In genomic region chr8:45359091-45359605, GRCm38 (mm10) we compare ENCODE assay signal across 9 mouse cellular contexts. TPM values are rescaled to one million over a fixed set of nuclear protein-coding genes. Genes with fewer than 3 reads are reported as not detected.
DNase-seq lines count a peak whose midpoint lies in the region; ATAC-seq and TF ChIP-seq lines count a peak whose summit lies in the region.
"Had no signal": no experiment of that assay in that cellular context is flagged by ENCODE, and none has a peak within 500 bp of the region (broad histone marks: within the 10 kb centered on the region; RNA-seq: fewer than 3 reads in every experiment).

No protein-coding gene starts in this region.

- no peak for TF ChIP-seq EP300 in liver, postnatal 0 days (IDR thresholded peaks at IDR 0.05; ENCODE audit: low read depth)

- 82% methylated on average over 6 of the region's 6 CpGs for WGBS in forebrain, embryonic 10.5 days
- WGBS in liver, postnatal 0 days (ENCODE audit: insufficient replicate concordance) = 68% methylated on average over 6 of the region's 6 CpGs

- H3K36me3 ChIP-seq in forebrain, embryonic 10.5 days (replicated peaks) = no peaks in the 10 kb centered on the region; the same call in 1 of the 2 replicates
- no peaks in the 10 kb centered on the region for H3K36me3 ChIP-seq in liver, postnatal 0 days (replicated peaks; ENCODE audit: insufficient read depth, low read length)

- ATAC-seq in liver, postnatal 0 days = no peak

- intact Hi-C loops in left cerebral cortex, postnatal 25 days (cut with DNase I) = no loop called here

- H3K4me1 ChIP-seq in forebrain, embryonic 10.5 days = peaks cover 15% of the 10 kb centered on the region
- peaks cover 8% of the 10 kb centered on the region for H3K4me1 ChIP-seq in liver, postnatal 0 days (ENCODE audit: insufficient read depth)

- TF ChIP-seq CTCF in liver, postnatal 0 days (IDR thresholded peaks at IDR 0.05; ENCODE audit: low read depth) = no peak

- no peaks in the 10 kb centered on the region for H3K9me3 ChIP-seq in forebrain, embryonic 10.5 days
- no peaks in the 10 kb centered on the region for H3K9me3 ChIP-seq in liver, postnatal 0 days (ENCODE audit: low read length)

- DNase-seq in cerebellum, adult 9-11 months = peak; percentile 11
- DNase-seq in cerebellum, postnatal 4 days (ENCODE audit: low spot score in 2 of 2) = no peak
- peak; percentile 74 for DNase-seq in 3T3-L1 (ENCODE audit: low read depth, low spot score)
- DNase-seq in forebrain, embryonic 10.5 days (ENCODE audit: extremely low spot score, low spot score) = peak; percentile 23
- DNase-seq in liver, postnatal 0 days = no peak
- DNase-seq in thymus, postnatal 36 days = no peak
- no peak for DNase-seq in gastrocnemius, postnatal 4 days (ENCODE audit: low spot score in 2 of 2)
- DNase-seq in left cerebral cortex, postnatal 25 days (ENCODE audit: low spot score in 2 of 2) = no peak

- peaks cover 6% of the 10 kb centered on the region; the same call in 1 of the 2 replicates for H3K27me3 ChIP-seq in forebrain, embryonic 10.5 days (ENCODE audit: poor library complexity, severe bottlenecking)
- no peaks in the 10 kb centered on the region for H3K27me3 ChIP-seq in liver, postnatal 0 days (ENCODE audit: insufficient read depth, low read length)

- peak overlapping the region; percentile 77; the same call in 1 of the 2 replicates for H3K4me2 ChIP-seq in liver, postnatal 0 days (ENCODE audit: low read depth, low read length)

- no peak overlapping the region for H3K9ac ChIP-seq in liver, postnatal 0 days (replicated peaks)

- peak overlapping the region; percentile 74; the same call in 1 of the 2 replicates for H3K4me3 ChIP-seq in forebrain, embryonic 10.5 days
- H3K4me3 ChIP-seq in liver, postnatal 0 days (ENCODE audit: low read depth, low read length) = no peak overlapping the region

- peak overlapping the region; percentile 87; the same call in 1 of the 2 replicates for H3K27ac ChIP-seq in forebrain, embryonic 10.5 days
- H3K27ac ChIP-seq in liver, postnatal 0 days (ENCODE audit: low read depth) = no peak overlapping the region

RNA-seq across cellular contexts. Expression of gene Fam149a, which starts 22.9 kb away (rescaled TPM):
- 9.6 and 9.7 TPM in 2 replicates for polyA plus RNA-seq in forebrain, embryonic 10.5 days (2016; fragmentation: Nextera tagmentation; extraction: Ambion mirVana)
- polyA plus RNA-seq in liver, postnatal 0 days (2015; fragmentation: Nextera tagmentation; extraction: Ambion mirVana) = 1.5 and 2.1 TPM in 2 replicates
- 1 to 10 TPM; 9.1 to 9.3 TPM for total RNA-seq in gastrocnemius, postnatal 4 days (2021)
- 10 to 100 TPM; 21.6 to 23.6 TPM for total RNA-seq in left cerebral cortex, postnatal 25 days (2021)

RNA-seq across cellular contexts. Expression of gene Cyp4v3, which starts 26.1 kb away (rescaled TPM):
- polyA plus RNA-seq in forebrain, embryonic 10.5 days (2016; fragmentation: Nextera tagmentation; extraction: Ambion mirVana) = 1.00 and 1.3 TPM in 2 replicates
- 8.0 and 8.4 TPM in 2 replicates for polyA plus RNA-seq in liver, postnatal 0 days (2015; fragmentation: Nextera tagmentation; extraction: Ambion mirVana)
- total RNA-seq in gastrocnemius, postnatal 4 days (2021) = 1 to 10 TPM; 1.3 to 1.6 TPM
- 1 to 10 TPM; 5.1 to 5.7 TPM for total RNA-seq in left cerebral cortex, postnatal 25 days (2021)

RNA-seq across cellular contexts. Expression of gene Gm45753, which starts 50.9 kb away (rescaled TPM):
- not detected in 2 replicates for polyA plus RNA-seq in forebrain, embryonic 10.5 days (2016; fragmentation: Nextera tagmentation; extraction: Ambion mirVana)
- polyA plus RNA-seq in liver, postnatal 0 days (2015; fragmentation: Nextera tagmentation; extraction: Ambion mirVana) = 41.6 and 42.7 TPM in 2 replicates
- not detected for total RNA-seq in gastrocnemius, postnatal 4 days (2021)
- not detected for total RNA-seq in left cerebral cortex, postnatal 25 days (2021)
- polyA plus RNA-seq: cerebellum, adult 2 months had no signal

RNA-seq across cellular contexts. Expression of gene Tlr3, which starts 51.7 kb away (rescaled TPM):
- polyA plus RNA-seq in forebrain, embryonic 10.5 days (2016; fragmentation: Nextera tagmentation; extraction: Ambion mirVana) = 0.97 and 1.3 TPM in 2 replicates
- 1.2 and 1.7 TPM in 2 replicates for polyA plus RNA-seq in liver, postnatal 0 days (2015; fragmentation: Nextera tagmentation; extraction: Ambion mirVana)
- 1 to 10 TPM; 3.7 to 3.8 TPM for total RNA-seq in gastrocnemius, postnatal 4 days (2021)
- 1 to 10 TPM; 9.4 to 9.7 TPM for total RNA-seq in left cerebral cortex, postnatal 25 days (2021)

Comparison
In these comparisons a context has a peak if more than half of its experiments do, and no peak if none do; other contexts are left out.
1. DNase-seq: peak in cerebellum, adult 9-11 months (single experiment), 3T3-L1 (single experiment) and forebrain, embryonic 10.5 days (single experiment); none in cerebellum, postnatal 4 days (0 of 2), liver, postnatal 0 days (single experiment), thymus, postnatal 36 days (0 of 2), gastrocnemius, postnatal 4 days (0 of 2) and left cerebral cortex, postnatal 25 days (0 of 2).